Mouse (Mus musculus): ENCODE measurements around the gene Itga3. TPM values are rescaled to one million over a fixed set of nuclear protein-coding genes. Genes with fewer than 3 reads are reported as not detected.

Gene Itga3
- 2.4 and 3.9 TPM in 2 replicates for polyA plus RNA-seq (2015; fragmentation: Nextera tagmentation; extraction: Ambion mirVana)

- WGBS = under 1% methylated on average over 48 of the region's 51 CpGs
These were observed at the start of gene Itga3 for GRCm38 (mm10) chr11:95076536-95077111. TSS of gene Itga3 (minus strand) at chr11:95076801.

GRCm38 (mm10) chr11:95125366-95125948 is 48.9 kb upstream of the Itga3 start:
- WGBS = 36% methylated on average over 7 of the region's 7 CpGs
- Histone ChIP-seq H3K36me3 (ENCODE audit: poor library complexity, severe bottlenecking) (no peaks in the 10 kb centered on the region), H3K9ac (no peak overlapping the region), H3K4me2 (no peak overlapping the region), H3K4me1 (peaks cover 31% of the 10 kb centered on the region), H3K4me3 (no peak overlapping the region), H3K27me3 (peaks cover 83% of the 10 kb centered on the region), H3K9me3 (replicated peaks) (no peaks in the 10 kb centered on the region), H3K27ac (no peak overlapping the region)
- no peak for ATAC-seq

More at GRCm38 (mm10) chr11:95076536-95077111, at the start of gene Itga3:
- Histone ChIP-seq H3K27me3 (peaks cover 65% of the 10 kb centered on the region), H3K9me3 (replicated peaks) (no peaks in the 10 kb centered on the region), H3K4me2 (peak within 1 kb of the TSS; percentile 85), H3K27ac (no peak within 1 kb of the TSS), H3K36me3 (ENCODE audit: poor library complexity, severe bottlenecking) (no peaks in the 10 kb centered on the region), H3K4me1 (peaks cover 17% of the 10 kb centered on the region), H3K9ac (peak within 1 kb of the TSS; percentile 67), H3K4me3 (peak within 1 kb of the TSS; percentile 59)
- ATAC-seq = peak; percentile 80

- Histone ChIP-seq H3K27ac (no peak overlapping the region), H3K27me3 (peaks cover 93% of the 10 kb centered on the region), H3K9ac (no peak overlapping the region), H3K4me1 (peaks cover 32% of the 10 kb centered on the region), H3K4me2 (no peak overlapping the region), H3K4me3 (no peak overlapping the region), H3K9me3 (replicated peaks) (no peaks in the 10 kb centered on the region), H3K36me3 (ENCODE audit: poor library complexity, severe bottlenecking) (no peaks in the 10 kb centered on the region)
- WGBS = 17% methylated on average over 6 of the region's 6 CpGs
- ATAC-seq = no peak
These were observed 45.5 kb upstream of the Itga3 start for GRCm38 (mm10) chr11:95122100-95122489.

GRCm38 (mm10) chr11:95121161-95122099 is 44.8 kb upstream of the Itga3 start:
- Histone ChIP-seq H3K4me1 (peaks cover 26% of the 10 kb centered on the region), H3K27me3 (peaks cover 92% of the 10 kb centered on the region), H3K27ac (no peak overlapping the region), H3K9me3 (replicated peaks) (no peaks in the 10 kb centered on the region), H3K4me3 (peak overlapping the region; percentile 29), H3K36me3 (ENCODE audit: poor library complexity, severe bottlenecking) (no peaks in the 10 kb centered on the region), H3K9ac (no peak overlapping the region), H3K4me2 (peak overlapping the region; percentile 49)
- under 1% methylated on average over 61 of the region's 63 CpGs for WGBS
- no peak for ATAC-seq

GRCm38 (mm10) chr11:95120633-95121020 is 44.0 kb upstream of the Itga3 start:
- Histone ChIP-seq H3K4me3 (peak overlapping the region; percentile 43), H3K27me3 (peaks cover 88% of the 10 kb centered on the region)

GRCm38 (mm10) chr11:95119990-95120632 is 43.5 kb upstream of the Itga3 start, which contains the start of gene Dlx3:
TSS of gene Dlx3 (plus strand) at chr11:95120119.
- no peaks in the 10 kb centered on the region for H3K9me3 ChIP-seq (replicated peaks)
- H3K27me3 ChIP-seq = peaks cover 83% of the 10 kb centered on the region
- peak within 1 kb of the TSS; percentile 43 for H3K4me3 ChIP-seq
- H3K4me2 ChIP-seq = peak within 1 kb of the TSS; percentile 66
- WGBS = under 1% methylated on average over 50 of the region's 55 CpGs
- H3K4me1 ChIP-seq = peaks cover 23% of the 10 kb centered on the region
- H3K27ac ChIP-seq = no peak within 1 kb of the TSS
- ATAC-seq = peak; percentile 30
- H3K9ac ChIP-seq = no peak within 1 kb of the TSS
- no peaks in the 10 kb centered on the region for H3K36me3 ChIP-seq (ENCODE audit: poor library complexity, severe bottlenecking)

More at GRCm38 (mm10) chr11:95120633-95121020, 44.0 kb upstream of the Itga3 start:
- Histone ChIP-seq H3K4me1 (peaks cover 23% of the 10 kb centered on the region), H3K4me2 (peak overlapping the region; percentile 66), H3K9me3 (replicated peaks) (no peaks in the 10 kb centered on the region), H3K36me3 (ENCODE audit: poor library complexity, severe bottlenecking) (no peaks in the 10 kb centered on the region), H3K27ac (no peak overlapping the region), H3K9ac (no peak overlapping the region)
- ATAC-seq = no peak
- WGBS = 1% methylated on average over 21 of the region's 21 CpGs

GRCm38 (mm10) chr11:95118505-95118904 is 41.9 kb upstream of the Itga3 start:
- peak; percentile 52; the same call in 1 of the 2 replicates for ATAC-seq
- Histone ChIP-seq H3K27me3 (peaks cover 66% of the 10 kb centered on the region), H3K9ac (no peak overlapping the region), H3K9me3 (replicated peaks) (no peaks in the 10 kb centered on the region), H3K4me2 (peak overlapping the region; percentile 24; the same call in 1 of the 2 replicates), H3K27ac (no peak overlapping the region), H3K36me3 (ENCODE audit: poor library complexity, severe bottlenecking) (no peaks in the 10 kb centered on the region), H3K4me1 (peaks cover 23% of the 10 kb centered on the region), H3K4me3 (no peak overlapping the region)
- WGBS = 4% methylated on average over 8 of the region's 8 CpGs

GRCm38 (mm10) chr11:95117030-95117429 is 40.4 kb upstream of the Itga3 start:
- Histone ChIP-seq H3K27me3 (peaks cover 52% of the 10 kb centered on the region), H3K9ac (no peak overlapping the region), H3K4me3 (no peak overlapping the region), H3K4me1 (peaks cover 23% of the 10 kb centered on the region), H3K4me2 (no peak overlapping the region), H3K36me3 (ENCODE audit: poor library complexity, severe bottlenecking) (no peaks in the 10 kb centered on the region), H3K9me3 (replicated peaks) (no peaks in the 10 kb centered on the region), H3K27ac (no peak overlapping the region)
- peak; percentile 73 for ATAC-seq
- 4% methylated on average over 6 of the region's 6 CpGs for WGBS

GRCm38 (mm10) chr11:95110081-95110480 is 33.5 kb upstream of the Itga3 start:
- H3K27ac ChIP-seq = no peak overlapping the region
- H3K4me1 ChIP-seq = peaks cover 12% of the 10 kb centered on the region
- WGBS = 89% methylated on average over 7 of the region's 7 CpGs
- H3K36me3 ChIP-seq (ENCODE audit: poor library complexity, severe bottlenecking) = no peaks in the 10 kb centered on the region
- ATAC-seq = no peak
- no peak overlapping the region for H3K4me3 ChIP-seq
- H3K27me3 ChIP-seq = peaks cover 6% of the 10 kb centered on the region
- H3K9me3 ChIP-seq (replicated peaks) = no peaks in the 10 kb centered on the region
- H3K9ac ChIP-seq = no peak overlapping the region
- no peak overlapping the region for H3K4me2 ChIP-seq

GRCm38 (mm10) chr11:95109000-95109399 is 32.4 kb upstream of the Itga3 start:
- Histone ChIP-seq H3K4me2 (no peak overlapping the region), H3K4me1 (peaks cover 12% of the 10 kb centered on the region), H3K36me3 (ENCODE audit: poor library complexity, severe bottlenecking) (no peaks in the 10 kb centered on the region), H3K9ac (no peak overlapping the region), H3K4me3 (no peak overlapping the region), H3K9me3 (replicated peaks) (no peaks in the 10 kb centered on the region), H3K27me3 (peaks cover 6% of the 10 kb centered on the region), H3K27ac (no peak overlapping the region)
- no peak for ATAC-seq
- 86% methylated on average over 2 of the region's 2 CpGs for WGBS

- peak; percentile 70 for ATAC-seq
- H3K4me1 ChIP-seq = peaks cover 12% of the 10 kb centered on the region
- H3K9me3 ChIP-seq (replicated peaks) = no peaks in the 10 kb centered on the region
- H3K27me3 ChIP-seq = peaks cover 6% of the 10 kb centered on the region
- H3K4me3 ChIP-seq = no peak overlapping the region
- no peak overlapping the region for H3K9ac ChIP-seq
- no peak overlapping the region for H3K27ac ChIP-seq
- 32% methylated on average over 23 of the region's 23 CpGs for WGBS
- no peaks in the 10 kb centered on the region for H3K36me3 ChIP-seq (ENCODE audit: poor library complexity, severe bottlenecking)
- peak overlapping the region; percentile 38 for H3K4me2 ChIP-seq
These were observed 30.0 kb upstream of the Itga3 start for GRCm38 (mm10) chr11:95106440-95107236.
